Comparison of ENCODE assay signal across 10 mouse cellular contexts in the genomic region with DNA sequence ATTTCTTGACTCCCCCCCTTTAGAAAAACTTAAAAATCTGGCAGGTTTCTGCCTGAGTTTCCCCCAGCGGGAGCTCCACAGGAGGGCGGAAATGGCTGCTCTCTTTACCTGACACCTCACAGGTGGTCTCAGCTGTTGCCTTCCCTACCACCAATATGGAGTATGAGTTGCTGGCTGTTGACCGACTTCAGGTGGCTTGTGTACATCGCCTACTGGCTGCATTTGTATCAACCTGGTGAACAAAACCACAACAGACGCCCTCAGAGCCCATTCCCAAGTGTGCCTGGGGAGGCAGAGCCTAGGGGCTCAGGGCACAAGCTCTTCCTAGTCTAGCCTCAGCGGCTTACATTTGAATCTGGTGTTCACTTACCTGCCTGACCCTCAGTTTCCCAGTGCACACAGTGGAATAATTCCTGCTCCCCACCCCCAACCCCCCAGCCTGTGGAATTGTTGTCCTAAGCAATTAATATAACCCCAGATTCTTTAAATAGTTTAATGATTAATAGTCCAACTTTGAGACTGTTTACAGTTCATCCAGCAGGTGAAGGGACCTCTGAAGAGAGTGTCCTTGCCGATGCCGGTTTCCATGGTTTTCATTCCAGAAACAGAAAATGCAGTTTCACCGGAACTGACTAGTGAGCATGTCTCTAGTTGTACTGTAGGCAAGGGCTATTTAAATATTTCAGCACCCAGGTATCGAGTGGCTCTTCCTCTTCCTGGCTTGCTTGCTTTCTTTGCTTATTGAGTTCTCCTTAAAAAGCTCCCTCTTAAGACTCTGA.
DNase-seq lines count a peak whose midpoint lies in the region; ATAC-seq and TF ChIP-seq lines count a peak whose summit lies in the region.
"Had no signal": no experiment of that assay in that cellular context is flagged by ENCODE, and none has a peak within 500 bp of the region (broad histone marks: within the 10 kb centered on the region; RNA-seq: fewer than 3 reads in every experiment).

No protein-coding gene starts in this region.

- TF ChIP-seq CTCF in kidney, adult 2 months (conservative IDR thresholded peaks at IDR 0.05; ENCODE audit: insufficient read depth, insufficient read length, low read depth, low read length), result no peak

- peak; percentile 41 for DNase-seq in induced T-regulatory cell, adult 2 months (ENCODE audit: low read depth)
- peak; percentile 88 for DNase-seq in kidney, adult 2 months
- DNase-seq in spleen, adult 18-20 months, result no peak
- DNase-seq: adrenal gland, postnatal 10 days; right cerebral cortex, adult 18-20 months had no signal

- no peaks in the 10 kb centered on the region for H3K9me3 ChIP-seq in liver, embryonic 16.5 days (replicated peaks; ENCODE audit: control insufficient read depth, low read length)
- H3K9me3 ChIP-seq in liver, embryonic 12.5 days (replicated peaks), result no peaks in the 10 kb centered on the region
- no peaks in the 10 kb centered on the region for H3K9me3 ChIP-seq in lung, embryonic 16.5 days (ENCODE audit: control insufficient read depth, low read length)
- H3K9me3 ChIP-seq: heart, embryonic 13.5 days had no signal

- H3K4me2 ChIP-seq in liver, embryonic 16.5 days (ENCODE audit: low read depth, low read length), result 0 out of 2 replicates have a peak overlapping the region, but pooled peaks have one; percentile 15
- no peak overlapping the region for H3K4me2 ChIP-seq in liver, embryonic 12.5 days
- 0 out of 2 replicates have a peak overlapping the region, but pooled peaks have one; percentile 11 for H3K4me2 ChIP-seq in lung, embryonic 16.5 days (ENCODE audit: low read depth, low read length)
- H3K4me2 ChIP-seq: heart, embryonic 13.5 days had no signal

- H3K27ac ChIP-seq in liver, embryonic 16.5 days (ENCODE audit: low read length), result no peak overlapping the region
- no peak overlapping the region for H3K27ac ChIP-seq in liver, embryonic 12.5 days
- H3K27ac ChIP-seq in kidney, adult 2 months (ENCODE audit: insufficient read depth, low read depth, low read length), result peak overlapping the region; percentile 86
- H3K27ac ChIP-seq in lung, embryonic 16.5 days (ENCODE audit: low read length), result peak overlapping the region; percentile 72

- no peaks in the 10 kb centered on the region for H3K36me3 ChIP-seq in liver, embryonic 16.5 days (ENCODE audit: control insufficient read depth, insufficient read depth)
- no peaks in the 10 kb centered on the region for H3K36me3 ChIP-seq in liver, embryonic 12.5 days
- no peaks in the 10 kb centered on the region; the same call in 1 of the 2 replicates for H3K36me3 ChIP-seq in kidney, adult 2 months (ENCODE audit: control insufficient read depth, insufficient read depth, low read length)
- peaks cover 4% of the 10 kb centered on the region; the same call in 1 of the 2 replicates for H3K36me3 ChIP-seq in lung, embryonic 16.5 days (ENCODE audit: control insufficient read depth, insufficient read depth, low read length)

- 57% methylated on average over 10 of the region's 10 CpGs for WGBS in liver, embryonic 16.5 days (ENCODE audit: insufficient replicate concordance)
- WGBS in liver, embryonic 12.5 days (ENCODE audit: insufficient replicate concordance), result 67% methylated on average over 10 of the region's 10 CpGs
- 35% methylated on average over 10 of the region's 10 CpGs for WGBS in kidney, adult 2 months
- WGBS in lung, embryonic 16.5 days, result 44% methylated on average over 10 of the region's 10 CpGs

- no peak overlapping the region for H3K4me3 ChIP-seq in liver, embryonic 16.5 days (ENCODE audit: low read depth, low read length)
- no peak overlapping the region for H3K4me3 ChIP-seq in liver, embryonic 12.5 days
- no peak overlapping the region; the same call in 1 of the 2 replicates for H3K4me3 ChIP-seq in kidney, adult 2 months (ENCODE audit: insufficient read depth, low read depth, low read length)
- H3K4me3 ChIP-seq in lung, embryonic 16.5 days (ENCODE audit: low read length), result no peak overlapping the region
- H3K4me3 ChIP-seq: heart, embryonic 13.5 days had no signal

- H3K4me1 ChIP-seq in liver, embryonic 16.5 days (ENCODE audit: control insufficient read depth, low read depth, low read length), result no peaks in the 10 kb centered on the region; the same call in none of the 2 replicates
- no peaks in the 10 kb centered on the region for H3K4me1 ChIP-seq in liver, embryonic 12.5 days
- peaks cover 33% of the 10 kb centered on the region; the same call in 1 of the 2 replicates for H3K4me1 ChIP-seq in kidney, adult 2 months (ENCODE audit: control insufficient read depth, insufficient read depth, low read length)
- H3K4me1 ChIP-seq in lung, embryonic 16.5 days (replicated peaks; ENCODE audit: control insufficient read depth, insufficient read depth, low read length), result peaks cover 35% of the 10 kb centered on the region

- no peaks in the 10 kb centered on the region for H3K27me3 ChIP-seq in liver, embryonic 16.5 days (ENCODE audit: control insufficient read depth, insufficient read depth, low read depth, low read length)
- no peaks in the 10 kb centered on the region for H3K27me3 ChIP-seq in liver, embryonic 12.5 days (replicated peaks)
- no peaks in the 10 kb centered on the region for H3K27me3 ChIP-seq in kidney, adult 2 months (replicated peaks; ENCODE audit: control insufficient read depth, insufficient read depth, low read length)
- no peaks in the 10 kb centered on the region for H3K27me3 ChIP-seq in lung, embryonic 16.5 days (ENCODE audit: control insufficient read depth, insufficient read depth, low read depth, low read length)
- H3K27me3 ChIP-seq: heart, embryonic 13.5 days had no signal

- TF ChIP-seq POLR2A in kidney, adult 2 months (IDR thresholded peaks at IDR 0.05; ENCODE audit: low read depth, low read length), result no peak

- H3K9ac ChIP-seq in liver, embryonic 16.5 days (ENCODE audit: low read depth, low read length), result no peak overlapping the region
- no peak overlapping the region for H3K9ac ChIP-seq in liver, embryonic 12.5 days
- H3K9ac ChIP-seq in lung, embryonic 16.5 days (ENCODE audit: low read length), result 0 out of 2 replicates have a peak overlapping the region, but pooled peaks have one; percentile 6
- H3K9ac ChIP-seq: heart, embryonic 13.5 days had no signal

- peak; percentile 55 for ATAC-seq in liver, embryonic 16.5 days (ENCODE audit: low read depth)
- ATAC-seq in liver, embryonic 12.5 days, result no peak
- ATAC-seq in lung, embryonic 16.5 days (ENCODE audit: low read depth), result peak; percentile 53
- ATAC-seq in megakaryocyte progenitor cell, adult 5-6 weeks (replicated peaks; ENCODE audit: poor library complexity), result no peak

Comparison
In these comparisons a context has a peak if more than half of its experiments do, and no peak if none do; other contexts are left out.
1. ATAC-seq: peak in liver, embryonic 16.5 days (single experiment) and lung, embryonic 16.5 days (single experiment); none in liver, embryonic 12.5 days (single experiment) and megakaryocyte progenitor cell, adult 5-6 weeks (single experiment).
2. H3K27ac ChIP-seq: peak in kidney, adult 2 months (single experiment) and lung, embryonic 16.5 days (single experiment); none in liver, embryonic 16.5 days (single experiment) and liver, embryonic 12.5 days (single experiment).
3. DNase-seq: peak in induced T-regulatory cell, adult 2 months (single experiment) and kidney, adult 2 months (single experiment); none in spleen, adult 18-20 months (0 of 2).